Mouse (Mus musculus) forebrain, embryonic 14.5 days (tissue): ENCODE measurements at regions not wholly inside any gene's neighbourhood (a gene's known extent, or its start where the extent isn't known, plus 50 kb on each side); places are given as distances from the start of the nearest gene placed in this dataset.
"Not testable (repeated sequence)": the region's sequence is repeated elsewhere in the genome, so short reads cannot be mapped to it uniquely, and the experiment has no call there.

ENCODE experiments used
- ATAC-seq: fragments of 200-750 bp; cut with Nextera tagmentation; 2 replicates; pipeline ENCODE4 v1.8.0; 2017; ENCODE audit warnings: mild to moderate bottlenecking, moderate library complexity
- DNase-seq: peaks from one replicate; pipeline ENCODE4 v3.0.0-alpha.2; 2015; ENCODE audit warnings: low spot score
- H3K27ac ChIP-seq: fragments of 300-500 bp; sonication (generic); 2 replicates; pipeline ENCODE4 v1.5.1; 2014; ENCODE audit warnings: low read depth, mild to moderate bottlenecking, control low read depth, low read length, moderate library complexity
- H3K27me3 ChIP-seq: fragments of 300-500 bp; sonication (generic); replicated peaks from 2 replicates; pipeline ENCODE4 v1.6.1; 2014; ENCODE audit warnings: low read length, control low read depth, mixed read lengths; ENCODE audit not compliant: control insufficient read depth, insufficient read depth
- H3K36me3 ChIP-seq: fragments of 300-500 bp; sonication (generic); 2 replicates; pipeline ENCODE4 v1.6.1; 2014; ENCODE audit warnings: low read length, control low read depth; ENCODE audit not compliant: control insufficient read depth, insufficient read depth
- H3K4me1 ChIP-seq: fragments of 300-500 bp; sonication (generic); 2 replicates; pipeline ENCODE4 v1.6.1; 2014; ENCODE audit warnings: antibody characterized with exemption, low read length, control low read depth; ENCODE audit not compliant: control insufficient read depth, insufficient read depth
- H3K4me2 ChIP-seq: fragments of 300-500 bp; sonication (generic); 2 replicates; pipeline ENCODE4 v1.6.1; 2014; ENCODE audit warnings: mild to moderate bottlenecking, control low read depth, low read length
- H3K4me3 ChIP-seq: fragments of 300-500 bp; sonication (generic); 2 replicates; pipeline ENCODE4 v1.5.1; 2014; ENCODE audit warnings: low read depth, low read length, control low read depth
- H3K9ac ChIP-seq: fragments of 300-500 bp; sonication (generic); 2 replicates; pipeline ENCODE4 v1.6.1; 2014; ENCODE audit warnings: mild to moderate bottlenecking, low read length, control low read depth, moderate library complexity
- H3K9me3 ChIP-seq: fragments of 300-500 bp; sonication (generic); replicated peaks from 2 replicates; pipeline ENCODE4 v1.6.1; 2016; ENCODE audit warnings: low read length, control low read depth, mixed read lengths; ENCODE audit not compliant: control insufficient read depth
- WGBS: fragments of 180-500 bp; shearing (Covaris S2); extraction: QIAGEN DNeasy Blood & Tissue Kit; methylation state at CpG from one replicate; pipeline ENCODE4 v1.1.7; 2014; 5-methylcytosine and 5-hydroxymethylcytosine counted together

DNA sequence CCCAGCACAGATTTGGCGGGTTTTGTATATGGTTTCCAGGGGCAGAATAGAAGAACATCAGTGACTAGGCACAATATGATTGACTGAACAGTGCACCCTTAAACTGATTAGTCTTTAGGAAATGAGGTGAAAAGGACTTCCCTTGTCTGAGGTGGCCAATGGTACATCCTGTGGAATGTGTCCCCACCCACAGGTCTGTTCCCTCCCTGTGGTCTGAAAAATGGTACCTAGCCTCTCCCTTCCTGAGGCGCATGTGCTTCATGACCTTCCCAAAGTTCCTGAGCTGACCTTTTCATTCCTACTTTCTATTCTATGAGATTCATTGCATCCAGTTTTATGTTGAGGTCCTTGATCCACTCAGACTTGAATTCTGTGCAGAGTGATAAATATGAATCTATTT lies 76.0 kb downstream of the Zfp97 start:
- H3K4me2 ChIP-seq, ATAC-seq, H3K27ac ChIP-seq, H3K36me3 ChIP-seq, H3K4me1 ChIP-seq, H3K9ac ChIP-seq, DNase-seq, H3K27me3 ChIP-seq, H3K4me3 ChIP-seq: not testable (repeated sequence)
- WGBS, result 94% methylated on average over 1 of the region's 2 CpGs
- H3K9me3 ChIP-seq, result peaks cover 27% of the 10 kb centered on the region

DNA sequence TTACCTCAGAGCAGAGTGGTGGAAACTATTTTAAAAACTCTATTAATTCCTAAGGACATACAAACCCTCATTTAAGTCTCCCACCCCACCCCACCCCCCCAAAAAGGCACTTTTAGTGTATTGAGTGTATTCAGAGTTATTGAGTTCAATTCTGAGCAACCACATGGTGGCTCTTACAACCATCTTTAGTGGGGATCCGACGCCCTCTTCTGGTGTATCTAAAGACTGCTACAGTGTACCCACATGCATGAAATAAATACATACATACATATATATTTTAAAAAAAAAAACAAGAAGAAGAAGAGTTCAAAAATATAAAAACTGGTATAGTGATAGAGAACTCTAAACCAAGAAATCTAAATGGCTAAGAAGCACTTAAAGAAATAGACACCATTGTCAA lies 107.9 kb downstream of the Zfp97 start:
- Histone ChIP-seq H3K27me3 (no peaks in the 10 kb centered on the region), H3K9ac (no peak overlapping the region), H3K4me2 (no peak overlapping the region), H3K4me1 (no peaks in the 10 kb centered on the region), H3K9me3 (no peaks in the 10 kb centered on the region), H3K4me3 (no peak overlapping the region), H3K27ac (no peak overlapping the region), H3K36me3 (no peaks in the 10 kb centered on the region)
- no peak for ATAC-seq
- 30% methylated on average over 2 of the region's 2 CpGs for WGBS
- no peak for DNase-seq

DNA sequence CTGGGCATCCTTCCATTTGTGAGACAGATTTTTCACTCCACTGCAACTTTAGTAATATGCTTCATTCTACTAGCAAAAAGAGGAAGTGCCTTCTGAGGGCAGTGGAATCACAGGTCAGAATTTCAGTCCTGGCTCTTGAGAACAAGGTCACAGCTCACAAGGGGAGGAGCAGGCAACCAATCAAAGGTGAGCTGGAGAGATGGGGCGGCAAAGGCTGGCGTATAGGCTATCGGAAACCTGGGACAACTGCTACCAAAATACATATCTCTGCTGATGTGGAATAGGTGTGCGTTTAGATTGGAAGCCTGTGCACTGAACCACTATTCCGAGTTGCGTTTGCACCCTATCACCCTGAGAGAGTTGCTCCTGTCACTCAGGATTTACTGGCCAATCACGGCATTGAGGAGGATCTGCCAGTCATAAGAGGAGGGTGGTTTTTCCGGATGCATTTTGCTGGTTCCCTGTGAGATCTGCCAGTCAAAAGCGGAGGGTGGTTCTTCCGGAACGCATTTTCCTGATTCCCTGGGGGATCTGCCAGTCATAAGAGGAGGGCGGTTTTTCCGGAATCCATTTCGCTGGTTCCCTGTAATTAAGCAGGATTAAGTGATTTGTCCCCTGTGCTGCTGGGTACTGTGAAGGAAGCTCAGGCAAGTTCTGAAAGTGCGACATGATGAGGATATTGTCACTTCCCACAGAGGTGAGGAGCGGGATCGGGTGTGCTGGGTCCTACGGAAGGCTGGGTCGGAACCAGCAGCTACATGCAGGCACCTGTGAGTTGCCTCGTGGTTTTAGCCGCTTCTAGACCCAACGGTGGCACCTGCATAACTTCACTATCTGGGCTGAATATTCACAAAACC lies 113.3 kb downstream of the Zfp97 start:
- H3K4me3 ChIP-seq, result peak overlapping the region; percentile 48
- peak overlapping the region; percentile 67; the same call in 1 of the 2 replicates for H3K27ac ChIP-seq
- peak; percentile 100 for ATAC-seq
- H3K9me3 ChIP-seq, H3K36me3 ChIP-seq, H3K27me3 ChIP-seq, H3K4me1 ChIP-seq: not testable (repeated sequence)
- H3K4me2 ChIP-seq, result peak overlapping the region; percentile 54
- DNase-seq, result peak; percentile 98
- under 1% methylated on average over 19 of the region's 22 CpGs for WGBS
- peak overlapping the region; percentile 65 for H3K9ac ChIP-seq

DNA sequence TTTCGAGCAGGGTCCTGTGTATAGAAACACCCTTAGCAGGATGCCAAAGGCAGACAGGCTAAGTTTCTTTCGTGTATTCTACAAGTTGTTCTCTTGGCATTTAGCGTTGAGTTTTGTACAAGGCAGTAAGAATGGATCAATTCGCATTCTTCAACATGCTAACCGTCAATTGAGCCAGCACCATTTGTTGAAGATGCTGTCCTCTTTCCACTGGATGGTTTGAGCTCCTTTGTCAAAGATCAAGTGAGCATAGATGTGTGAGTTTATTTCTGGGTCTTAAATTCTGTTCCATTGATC lies 113.9 kb downstream of the Zfp97 start:
- Histone ChIP-seq H3K4me2 (peak overlapping the region; percentile 54), H3K9ac (peak overlapping the region; percentile 62), H3K4me3 (peak overlapping the region; percentile 48)
- ATAC-seq, result 0 out of 2 replicates have a peak, but pooled peaks have one; percentile 2
- H3K9me3 ChIP-seq, H3K4me1 ChIP-seq, H3K36me3 ChIP-seq, H3K27ac ChIP-seq, H3K27me3 ChIP-seq: not testable (repeated sequence)
- DNase-seq, result peak; percentile 16
- 2% methylated on average over 5 of the region's 5 CpGs for WGBS
